Mouse (Mus musculus) B cell, adult 2 months (primary cell): ENCODE measurements around the gene Bpifc.

Source experiments
- DNase-seq, 2 experiments: peaks; one replicate each; pipeline ENCODE4 v3.0.0; 2022

Gene Bpifc

GRCm38 (mm10) chr10:86010636-86011035 is 1.1 kb downstream of the Bpifc start:
- DNase-seq = no peak

- no peak for DNase-seq
These were observed 2.0 kb downstream of the Bpifc start for GRCm38 (mm10) chr10:86009688-86010087.

- no peak for DNase-seq
These were observed 5.2 kb downstream of the Bpifc start for GRCm38 (mm10) chr10:86006455-86006854.

GRCm38 (mm10) chr10:86000447-86000846 is 11.2 kb downstream of the Bpifc start:
- DNase-seq = no peak

DNA sequence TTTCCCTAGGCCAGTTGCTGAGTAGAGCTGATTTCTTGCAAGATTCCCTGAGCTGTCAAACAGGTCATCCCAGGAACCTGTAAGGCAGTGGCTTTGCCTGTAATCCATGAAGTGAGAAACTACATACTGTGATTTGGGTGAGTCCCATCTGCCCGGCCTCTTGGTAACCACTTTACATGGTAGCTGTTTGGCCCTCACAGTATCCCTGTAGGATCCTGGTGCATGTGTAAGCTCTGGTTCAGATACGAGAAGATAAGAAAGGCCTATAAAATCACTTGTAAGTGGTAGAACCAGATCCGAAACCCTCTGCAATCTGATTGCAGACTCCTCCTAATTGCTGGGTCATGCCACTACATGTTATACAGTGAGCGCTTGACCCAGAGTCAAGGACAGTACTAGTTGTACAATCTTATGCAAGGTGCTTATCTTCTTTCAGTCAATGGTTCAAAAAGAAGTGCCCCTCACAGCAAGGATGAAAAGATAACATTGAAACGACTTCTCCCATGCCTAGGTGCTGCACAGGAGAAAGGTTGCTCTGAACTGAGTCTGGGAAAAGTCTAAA is 17.1 kb downstream of the Bpifc start:
- DNase-seq = no peak

DNA sequence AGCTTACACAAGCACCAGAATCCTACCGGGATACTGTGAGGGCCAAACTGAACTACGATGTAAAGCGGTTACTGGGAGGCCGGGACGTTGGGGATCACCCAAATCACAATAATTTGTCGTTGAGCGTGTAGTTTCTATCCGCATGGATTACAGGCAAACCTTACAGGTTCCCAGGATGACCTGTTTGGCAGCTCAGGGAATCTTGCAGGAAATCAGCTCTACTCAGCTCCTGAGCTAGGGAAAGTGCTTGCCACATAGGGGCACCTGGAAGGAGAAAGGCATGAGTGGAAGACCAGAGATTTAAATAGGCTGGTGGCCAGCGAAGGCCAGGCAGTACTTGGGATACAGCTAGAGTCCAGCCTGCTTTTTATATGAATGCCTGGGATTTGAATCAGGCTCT is 17.9 kb downstream of the Bpifc start:
- DNase-seq = no peak

DNA sequence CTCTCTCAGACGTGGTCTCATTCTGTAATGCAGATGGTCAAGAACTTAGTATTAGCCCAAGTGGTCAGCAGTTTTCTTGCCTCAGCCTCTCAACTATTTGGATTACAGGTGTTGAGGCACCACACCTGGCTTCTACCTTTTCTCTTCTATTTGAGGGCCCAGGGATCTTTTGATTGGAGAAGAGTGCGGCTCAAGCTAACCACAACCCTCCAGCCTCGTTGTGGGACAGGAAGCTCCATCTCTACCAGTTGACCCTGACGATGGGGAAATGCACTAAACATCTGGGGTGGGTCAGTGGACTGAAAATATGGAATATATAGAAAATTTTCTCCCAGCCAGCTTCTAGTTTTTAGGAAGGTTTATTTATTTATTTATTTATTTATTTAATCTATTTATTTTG is 19.3 kb downstream of the Bpifc start:
- no peak for DNase-seq

- no peak for DNase-seq
These were observed 22.1 kb downstream of the Bpifc start for GRCm38 (mm10) chr10:85989412-85990115.

- DNase-seq = no peak
These were observed 38.8 kb downstream of the Bpifc start for GRCm38 (mm10) chr10:85972915-85973314.

DNA sequence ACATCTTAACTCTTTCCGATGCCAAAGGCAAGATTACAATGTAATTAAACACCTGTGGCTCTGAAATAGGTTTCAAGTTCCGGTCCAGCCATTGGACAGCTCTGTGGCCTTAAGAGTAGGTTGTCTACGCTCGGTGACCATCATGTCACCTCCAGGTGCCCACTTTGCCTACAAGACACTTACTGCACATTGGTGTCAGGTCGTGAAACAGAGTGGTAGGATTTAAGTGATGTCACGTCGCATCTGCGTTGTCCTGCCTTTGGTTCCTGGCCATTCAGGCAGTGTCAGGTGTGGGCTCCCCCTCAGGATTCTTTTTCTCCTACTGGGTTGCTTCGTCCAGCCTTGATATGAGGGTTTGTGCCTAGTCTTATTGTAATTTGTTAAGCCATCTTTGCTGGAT is 39.9 kb downstream of the Bpifc start:
- no peak for DNase-seq

DNA sequence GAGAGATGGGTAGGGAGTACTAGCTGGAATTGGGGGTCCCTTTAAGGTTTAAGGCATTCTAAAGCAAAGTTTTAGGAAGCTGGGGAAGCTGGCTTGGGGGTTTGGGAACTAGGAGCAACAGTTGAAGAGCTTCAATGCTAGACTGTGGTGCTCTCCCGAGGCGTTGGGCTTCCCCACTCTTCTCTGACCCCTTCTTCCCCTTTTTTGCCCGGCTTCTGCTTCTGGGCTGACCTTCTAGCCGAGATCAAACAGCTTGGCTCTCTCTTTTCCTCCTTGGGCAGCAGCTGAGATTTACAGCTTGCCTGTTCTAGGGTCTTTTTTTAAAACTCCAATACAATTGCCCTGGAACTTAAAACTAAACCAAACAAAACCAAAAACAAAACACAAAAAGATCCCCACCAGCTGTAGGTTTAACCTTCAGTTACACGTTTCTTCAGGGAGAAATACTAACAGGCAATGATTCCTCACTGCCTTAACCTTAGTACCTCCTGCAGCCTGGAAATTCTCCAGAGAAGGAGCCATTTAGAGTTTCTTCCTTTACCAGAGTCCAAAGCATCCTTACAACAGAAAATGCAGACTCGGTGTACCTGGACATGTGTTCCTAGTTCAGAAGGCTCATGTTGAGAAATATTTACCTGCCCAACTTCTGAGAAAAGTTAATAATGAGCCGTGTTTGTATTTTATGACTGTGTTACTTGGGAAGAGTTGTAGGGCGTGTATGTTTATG is 41.6 kb downstream of the Bpifc start:
- peak; percentile 12 to 21 for DNase-seq

GRCm38 (mm10) chr10:85968731-85969130 is 43.0 kb downstream of the Bpifc start:
- no peak for DNase-seq

GRCm38 (mm10) chr10:85968157-85968634 is 43.5 kb downstream of the Bpifc start:
- DNase-seq = peak; percentile 86

- DNase-seq = no peak
These were observed 44.1 kb downstream of the Bpifc start for GRCm38 (mm10) chr10:85967411-85968156.

GRCm38 (mm10) chr10:85966476-85966875 is 45.2 kb downstream of the Bpifc start:
- no peak for DNase-seq

GRCm38 (mm10) chr10:85964316-85964715 is 47.4 kb downstream of the Bpifc start:
- no peak for DNase-seq

DNA sequence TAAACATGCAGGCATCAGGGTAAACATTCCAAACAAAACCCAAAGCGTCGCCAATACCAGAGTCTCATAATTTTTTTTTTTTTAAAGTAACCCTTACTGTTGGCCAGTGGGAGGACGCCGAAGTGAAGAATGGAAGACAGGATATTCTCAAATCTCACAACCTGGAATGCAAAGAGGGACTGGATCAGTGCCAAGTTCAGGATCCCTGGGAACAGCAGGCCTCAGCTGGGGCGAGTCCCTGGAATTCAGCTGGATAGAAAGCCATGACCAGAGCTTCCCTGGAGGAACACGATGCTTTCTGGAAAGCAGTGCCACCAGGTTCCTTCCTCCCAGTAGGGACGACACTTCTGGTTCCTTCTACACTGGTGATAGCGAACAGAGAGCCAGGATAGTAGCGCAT is 48.8 kb downstream of the Bpifc start:
- DNase-seq = no peak

DNA sequence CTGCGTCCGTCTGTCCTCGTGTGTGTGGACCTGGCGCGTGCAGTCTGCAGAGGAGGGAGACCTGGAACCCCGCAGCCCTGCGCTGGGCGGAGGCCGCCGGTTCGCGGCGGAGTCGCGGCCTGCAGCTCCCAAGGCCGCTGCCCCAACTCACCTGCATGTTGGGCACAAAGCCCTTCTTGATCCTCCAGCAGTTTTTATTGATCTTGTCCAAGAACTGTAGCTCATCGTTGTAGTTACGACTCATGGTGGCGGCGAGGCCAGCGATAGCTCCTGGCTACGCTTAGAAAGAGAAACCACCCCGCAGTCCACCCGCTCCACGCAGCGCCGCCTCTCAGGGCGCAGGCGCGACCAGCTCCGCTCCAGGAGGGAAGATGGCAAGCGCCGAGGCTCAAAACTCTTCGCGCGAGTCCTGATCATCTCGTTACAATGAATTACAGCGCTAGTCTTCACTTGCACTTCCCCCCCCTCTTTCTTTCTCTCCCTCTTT is 54.2 kb downstream of the Bpifc start, which contains the start of gene Rtcb:
TSS of gene Rtcb (minus strand) at position 360 of the 487 bp plus-strand sequence.
- DNase-seq = peak; percentile 94

DNA sequence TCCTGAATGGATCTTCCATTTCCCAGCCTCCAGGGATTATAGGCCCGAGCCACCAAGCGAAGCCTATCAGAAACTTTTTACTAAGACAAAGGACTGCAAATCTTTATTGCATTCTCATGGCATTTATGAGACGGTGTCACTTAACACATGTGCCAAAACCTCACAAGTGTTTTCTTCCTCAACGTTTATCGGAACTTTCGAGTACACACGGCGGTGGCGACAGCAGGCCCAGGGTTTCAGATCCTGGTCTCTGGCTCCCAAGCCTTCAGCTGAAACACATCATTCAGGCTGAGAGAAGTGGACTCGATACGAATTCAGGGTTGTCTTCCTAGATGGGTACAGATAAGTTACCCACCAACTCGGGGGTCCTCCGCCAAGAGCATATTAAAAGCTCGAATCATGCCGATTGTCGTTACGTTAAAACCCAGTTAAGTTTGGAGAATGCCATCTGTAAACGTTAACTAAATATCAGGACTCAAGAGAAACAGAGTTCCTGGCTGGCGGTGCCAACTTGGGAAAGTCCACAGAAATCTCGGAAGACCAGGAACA is 54.8 kb downstream of the Bpifc start:
- peak in 1 of 2 experiments; percentile 14 for DNase-seq

DNA sequence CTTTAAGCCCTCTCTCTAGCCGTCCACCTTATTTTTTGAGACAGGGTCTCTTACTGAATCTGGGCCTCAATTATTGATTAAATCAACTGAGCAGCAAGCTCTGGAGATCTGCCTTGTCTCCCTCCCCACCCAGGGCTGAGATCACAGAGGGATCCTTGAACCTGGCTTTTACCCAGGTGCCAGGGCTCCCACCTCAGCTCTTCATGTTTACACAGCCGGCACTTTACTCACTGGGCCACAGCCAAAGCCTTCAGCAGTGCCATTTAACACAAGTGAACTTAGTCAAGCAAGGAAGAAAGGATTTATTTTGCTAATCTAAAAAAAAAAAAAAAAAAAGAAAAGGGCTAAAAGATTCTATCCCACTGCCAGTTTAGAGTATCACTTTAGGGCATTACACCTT is 57.3 kb downstream of the Bpifc start:
- DNase-seq = no peak

- peak; percentile 27 to 47 for DNase-seq
These were observed 58.3 kb downstream of the Bpifc start for GRCm38 (mm10) chr10:85953401-85953800.

- DNase-seq = peak; percentile 60 to 62
These were observed 59.8 kb downstream of the Bpifc start for GRCm38 (mm10) chr10:85951765-85952443.
